Mouse (Mus musculus) neural tube, embryonic 11.5 days (tissue): ENCODE data around the gene Snx14. TPM values are rescaled to one million over a fixed set of nuclear protein-coding genes. Genes with fewer than 3 reads are reported as not detected.
"Not testable (repeated sequence)": the region's sequence is repeated elsewhere in the genome, so short reads cannot be mapped to it uniquely, and the experiment has no call there.

Experiments
- ATAC-seq: fragments of 200-750 bp; cut with Nextera tagmentation; 2 replicates; pipeline ENCODE4 v1.8.0; 2017; ENCODE audit warnings: moderate number of reproducible peaks, mild to moderate bottlenecking, moderate TSS enrichment, moderate library complexity; ENCODE audit not compliant: insufficient read depth, low FRiP score, low TSS enrichment
- DNase-seq: peaks from one replicate; pipeline ENCODE4 v3.0.0-alpha.2; 2015; ENCODE audit warnings: low spot score
- H3K27ac ChIP-seq: fragments of 300-500 bp; sonication (generic); 2 replicates; pipeline ENCODE4 v1.5.1; 2014; ENCODE audit warnings: low read depth, mild to moderate bottlenecking, low read length
- H3K27me3 ChIP-seq: fragments of 300-500 bp; sonication (generic); 2 replicates; pipeline ENCODE4 v1.6.1; 2014; ENCODE audit warnings: mild to moderate bottlenecking, low read length, mixed read lengths; ENCODE audit not compliant: control insufficient read depth, insufficient read depth
- H3K36me3 ChIP-seq: fragments of 300-500 bp; sonication (generic); 2 replicates; pipeline ENCODE4 v1.6.1; 2014; ENCODE audit warnings: mild to moderate bottlenecking, low read length, moderate library complexity, mixed read lengths; ENCODE audit not compliant: control insufficient read depth, insufficient read depth
- H3K4me1 ChIP-seq: fragments of 300-500 bp; sonication (generic); 2 replicates; pipeline ENCODE4 v1.6.1; 2014; ENCODE audit warnings: low read length, mixed read lengths; ENCODE audit not compliant: control insufficient read depth, insufficient read depth
- H3K4me2 ChIP-seq: fragments of 300-500 bp; sonication (generic); 2 replicates; pipeline ENCODE4 v1.6.1; 2014; ENCODE audit warnings: low read depth, mild to moderate bottlenecking, moderate library complexity
- H3K4me3 ChIP-seq: fragments of 300-500 bp; sonication (generic); 2 replicates; pipeline ENCODE4 v1.5.1; 2014; ENCODE audit warnings: low read depth, low read length
- H3K9ac ChIP-seq: fragments of 300-500 bp; sonication (generic); 2 replicates; pipeline ENCODE4 v1.6.1; 2014; ENCODE audit warnings: mild to moderate bottlenecking, low read length
- H3K9me3 ChIP-seq: fragments of 300-500 bp; sonication (generic); 2 replicates; pipeline ENCODE4 v1.6.1; 2016; ENCODE audit warnings: low read length; ENCODE audit not compliant: control insufficient read depth
- WGBS: fragments of 180-500 bp; shearing (Covaris S2); extraction: QIAGEN DNeasy Blood & Tissue Kit; methylation state at CpG from one replicate; pipeline ENCODE4 v1.1.7; 2014; 5-methylcytosine and 5-hydroxymethylcytosine counted together
- polyA plus RNA-seq: library from polyadenylated mRNA; unstranded; fragments of >200 nt; fragmentation: Nextera tagmentation; extraction: Ambion mirVana; gene quantifications from 2 replicates; pipeline ENCODE4 v1.2.1, GENCODE M21; 2014

Snx14 gene
- polyA plus RNA-seq, 1 experiment from 2014 or later, result 19.3 TPM

GRCm38 (mm10) chr9:88461017-88461416, 22.3 kb upstream of the Snx14 start:
- DNase-seq, H3K4me1 ChIP-seq, H3K27me3 ChIP-seq, H3K9me3 ChIP-seq, H3K36me3 ChIP-seq, H3K4me3 ChIP-seq, H3K9ac ChIP-seq, H3K4me2 ChIP-seq, H3K27ac ChIP-seq, ATAC-seq: not testable (repeated sequence)
- 91% methylated on average over 4 of the region's 4 CpGs for WGBS

DNA sequence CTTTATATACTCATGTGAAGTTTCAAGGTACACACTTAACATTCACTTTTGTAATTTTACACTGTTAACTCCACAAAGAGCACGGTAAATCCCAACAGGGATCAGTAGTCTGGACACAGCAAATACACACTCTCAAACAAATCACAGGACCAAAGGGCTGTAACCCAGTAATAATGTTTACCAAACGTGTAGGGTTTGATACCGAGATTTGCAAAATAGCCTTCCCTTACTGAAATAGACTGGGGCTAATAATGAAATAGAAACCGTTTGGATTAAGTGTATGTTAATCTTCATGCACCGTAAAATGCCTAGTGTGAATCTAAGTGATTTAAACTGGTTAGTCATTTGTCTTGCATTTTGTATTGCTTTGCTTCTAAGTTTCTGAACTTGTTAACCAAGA, 1.2 kb upstream of the Snx14 start:
- Histone ChIP-seq H3K9ac (no peak overlapping the region), H3K27me3 (no peaks in the 10 kb centered on the region), H3K27ac (no peak overlapping the region), H3K9me3 (no peaks in the 10 kb centered on the region), H3K36me3 (no peaks in the 10 kb centered on the region; the same call in 1 of the 2 replicates), H3K4me1 (peaks cover 2% of the 10 kb centered on the region; the same call in 1 of the 2 replicates), H3K4me2 (peak overlapping the region; percentile 12; the same call in 1 of the 2 replicates), H3K4me3 (no peak overlapping the region)
- 39% methylated on average over 5 of the region's 5 CpGs for WGBS
- ATAC-seq (no peak), DNase-seq (no peak)

DNA sequence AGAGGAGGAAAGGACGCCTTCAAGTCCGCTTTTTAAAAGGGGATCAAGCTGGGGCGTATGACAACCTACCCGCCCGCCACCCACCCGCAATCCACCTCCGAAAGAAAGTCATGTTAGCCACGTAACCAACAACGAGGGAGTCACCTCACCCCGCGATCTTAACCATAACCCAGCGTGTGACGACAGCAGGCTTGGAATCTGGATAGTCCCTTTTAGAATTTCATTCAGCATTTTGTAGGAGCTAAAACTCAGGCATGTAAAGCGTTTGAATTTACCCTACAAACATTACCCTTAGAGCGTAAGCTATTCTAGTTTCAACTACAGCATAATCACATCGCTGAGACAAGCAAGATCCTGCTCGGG, 461 bp upstream of the Snx14 start:
- Histone ChIP-seq H3K9me3 (no peaks in the 10 kb centered on the region), H3K9ac (peak overlapping the region; percentile 75), H3K27ac (peak overlapping the region; percentile 72), H3K36me3 (no peaks in the 10 kb centered on the region), H3K4me1 (peaks cover 2% of the 10 kb centered on the region; the same call in 1 of the 2 replicates), H3K27me3 (no peaks in the 10 kb centered on the region), H3K4me3 (peak overlapping the region; percentile 65), H3K4me2 (peak overlapping the region; percentile 90)
- ATAC-seq, result no peak; the same call in 1 of the 2 replicates
- no peak for DNase-seq
- 2% methylated on average over 17 of the region's 17 CpGs for WGBS

- Histone ChIP-seq H3K4me2 (peak overlapping the region; percentile 90), H3K36me3 (no peaks in the 10 kb centered on the region), H3K4me3 (peak overlapping the region; percentile 65), H3K4me1 (peaks cover 2% of the 10 kb centered on the region; the same call in 1 of the 2 replicates), H3K27ac (peak overlapping the region; percentile 72; the same call in 1 of the 2 replicates), H3K9me3 (no peaks in the 10 kb centered on the region), H3K9ac (peak overlapping the region; percentile 75), H3K27me3 (no peaks in the 10 kb centered on the region)
- ATAC-seq (peak; percentile 14), DNase-seq (no peak)
- WGBS, result 2% methylated on average over 15 of the region's 15 CpGs
Measured at GRCm38 (mm10) chr9:88438237-88438554, 562 bp downstream of the Snx14 start.

DNA sequence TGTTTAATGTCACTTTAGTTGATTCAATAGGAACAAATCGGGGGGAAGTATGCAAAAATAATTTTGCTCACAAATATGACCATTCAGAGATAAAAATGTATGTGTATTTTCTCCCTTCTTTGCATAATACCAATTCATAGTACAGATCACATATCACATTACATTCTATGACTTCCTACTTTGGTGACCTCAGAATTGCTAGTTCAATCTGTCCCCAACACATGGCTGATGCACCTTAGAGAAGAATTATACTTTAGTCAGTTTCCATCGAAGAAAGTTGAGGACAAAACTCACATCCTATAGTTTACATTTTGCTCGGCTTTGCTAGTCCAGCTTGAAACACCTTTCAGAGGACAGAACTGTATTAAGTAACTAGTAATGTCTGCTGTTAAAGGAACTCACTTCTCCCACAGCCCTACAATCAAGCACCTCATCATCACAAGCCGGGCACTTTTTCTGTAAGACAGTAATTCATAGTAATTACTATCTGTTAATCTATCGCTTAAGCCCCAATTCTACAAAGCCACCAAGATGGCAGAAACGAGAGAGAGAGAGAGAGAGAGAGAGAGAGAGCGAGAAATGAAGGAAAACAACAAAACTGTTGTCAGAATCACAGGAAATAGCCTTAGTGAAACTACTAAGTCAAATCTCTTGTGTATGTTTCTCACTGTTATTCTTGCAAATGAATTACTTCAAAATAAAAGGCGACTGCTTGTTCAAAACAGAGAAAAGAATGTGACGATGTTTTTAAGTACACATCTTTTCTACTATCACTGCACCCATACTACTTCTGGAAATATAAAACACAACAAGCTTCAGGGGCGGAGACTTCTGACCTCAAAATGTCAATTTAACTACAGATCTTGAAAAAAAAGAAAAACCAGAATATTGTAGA, 1.2 kb downstream of the Snx14 start:
- Histone ChIP-seq H3K9ac (no peak overlapping the region; the same call in 1 of the 2 replicates), H3K4me1 (peaks cover 2% of the 10 kb centered on the region; the same call in 1 of the 2 replicates), H3K4me3 (peak overlapping the region; percentile 65), H3K36me3 (no peaks in the 10 kb centered on the region), H3K9me3 (no peaks in the 10 kb centered on the region), H3K4me2 (peak overlapping the region; percentile 90), H3K27ac (no peak overlapping the region), H3K27me3 (no peaks in the 10 kb centered on the region)
- ATAC-seq (no peak), DNase-seq (no peak)
- WGBS, result 64% methylated on average over 10 of the region's 10 CpGs

DNA sequence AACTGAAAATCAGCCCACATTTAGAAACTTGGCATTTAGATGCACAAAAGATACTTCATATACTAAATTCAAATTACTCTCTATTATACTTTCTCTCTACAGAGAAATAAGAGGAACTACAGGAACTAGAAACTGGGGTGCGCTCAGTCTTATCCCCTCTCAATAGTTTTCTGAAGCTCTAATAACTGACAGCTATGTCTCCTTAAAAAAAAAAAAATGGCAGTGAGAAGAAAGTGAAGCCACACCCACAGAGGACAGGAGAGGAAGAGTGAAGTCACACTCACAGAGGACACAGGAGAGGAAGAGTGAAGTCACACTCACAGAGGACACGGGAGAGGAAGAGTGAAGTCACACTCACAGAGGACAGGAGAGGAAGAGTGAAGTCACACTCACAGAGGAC, 14.4 kb downstream of the Snx14 start:
- 94% methylated on average over 2 of the region's 2 CpGs for WGBS
- no peaks in the 10 kb centered on the region for H3K36me3 ChIP-seq

GRCm38 (mm10) chr9:88422428-88422827, 16.3 kb downstream of the Snx14 start:
- ATAC-seq (no peak), DNase-seq (no peak)
- H3K36me3 ChIP-seq, result no peaks in the 10 kb centered on the region; the same call in 1 of the 2 replicates
- no peaks in the 10 kb centered on the region for H3K4me1 ChIP-seq
- 96% methylated on average over 4 of the region's 4 CpGs for WGBS
- no peaks in the 10 kb centered on the region for H3K27me3 ChIP-seq
- no peak overlapping the region for H3K9ac ChIP-seq
- no peak overlapping the region for H3K27ac ChIP-seq
- H3K9me3 ChIP-seq, result no peaks in the 10 kb centered on the region
- H3K4me3 ChIP-seq, result no peak overlapping the region
- H3K4me2 ChIP-seq, result no peak overlapping the region

More for the DNA sequence above, 14.4 kb downstream of the Snx14 start:
- no peaks in the 10 kb centered on the region for H3K9me3 ChIP-seq
- no peaks in the 10 kb centered on the region for H3K4me1 ChIP-seq
- no peaks in the 10 kb centered on the region for H3K27me3 ChIP-seq
- no peak overlapping the region for H3K9ac ChIP-seq
- DNase-seq, result no peak
- H3K4me2 ChIP-seq, result no peak overlapping the region
- H3K27ac ChIP-seq, result no peak overlapping the region
- no peak for ATAC-seq
- H3K4me3 ChIP-seq, result no peak overlapping the region

GRCm38 (mm10) chr9:88416752-88417151, 22.0 kb downstream of the Snx14 start:
- no peak overlapping the region for H3K9ac ChIP-seq
- no peaks in the 10 kb centered on the region; the same call in 1 of the 2 replicates for H3K36me3 ChIP-seq
- H3K9me3 ChIP-seq, result no peaks in the 10 kb centered on the region
- 79% methylated on average over 1 of the region's 1 CpGs for WGBS
- H3K27me3 ChIP-seq, result no peaks in the 10 kb centered on the region
- ATAC-seq (no peak), DNase-seq (no peak)
- no peak overlapping the region for H3K27ac ChIP-seq
- H3K4me3 ChIP-seq, result no peak overlapping the region
- no peak overlapping the region for H3K4me2 ChIP-seq
- H3K4me1 ChIP-seq, result no peaks in the 10 kb centered on the region

- no peak overlapping the region for H3K4me2 ChIP-seq
- H3K4me3 ChIP-seq, result no peak overlapping the region
- no peaks in the 10 kb centered on the region for H3K27me3 ChIP-seq
- DNase-seq (no peak), ATAC-seq (no peak)
- no peak overlapping the region for H3K27ac ChIP-seq
- no peak overlapping the region for H3K9ac ChIP-seq
- H3K9me3 ChIP-seq, result no peaks in the 10 kb centered on the region
- H3K36me3 ChIP-seq, result no peaks in the 10 kb centered on the region
- no peaks in the 10 kb centered on the region for H3K4me1 ChIP-seq
- 91% methylated on average over 2 of the region's 2 CpGs for WGBS
Measured at GRCm38 (mm10) chr9:88409978-88410377, 28.8 kb downstream of the Snx14 start.
